Mouse (Mus musculus) macrophage (primary cell): ENCODE measurements at regions not wholly inside any gene's neighbourhood (a gene's known extent, or its start where the extent isn't known, plus 50 kb on each side); places are given as distances from the start of the nearest gene placed in this dataset.

Experiments
- H3K27ac ChIP-seq: fragments of 350-480 bp; formaldehyde crosslinking; 2 replicates; pipeline ENCODE4 v1.9.0; 2021
- H3K36me3 ChIP-seq: fragments of 350-480 bp; formaldehyde crosslinking; 2 replicates; pipeline ENCODE4 v1.9.0; 2021; ENCODE audit errors: inconsistent target
- H3K4me3 ChIP-seq: fragments of 350-480 bp; formaldehyde crosslinking; 2 replicates; pipeline ENCODE4 v1.9.0; 2021; ENCODE audit errors: inconsistent target
- H3K79me2 ChIP-seq: fragments of 350-480 bp; formaldehyde crosslinking; 2 replicates; pipeline ENCODE4 v1.9.0; 2021; ENCODE audit errors: inconsistent target
- WGBS: methylation state at CpG from one replicate; pipeline ENCODE4 v1.1.7; 2026; ENCODE audit warnings: inconsistent platforms; ENCODE audit not compliant: missing documents; 5-methylcytosine and 5-hydroxymethylcytosine counted together

GRCm38 (mm10) chr8:126538136-126538535 is 55.6 kb downstream of the Irf2bp2 start:
- Histone ChIP-seq H3K36me3 (no peaks in the 10 kb centered on the region), H3K4me3 (no peak overlapping the region), H3K79me2 (no peaks in the 10 kb centered on the region), H3K27ac (no peak overlapping the region)
- WGBS = 89% methylated on average over 3 of the region's 3 CpGs

GRCm38 (mm10) chr8:126536928-126537618 is 56.7 kb downstream of the Irf2bp2 start:
- no peaks in the 10 kb centered on the region for H3K79me2 ChIP-seq
- 72% methylated on average over 5 of the region's 6 CpGs for WGBS
- H3K27ac ChIP-seq = peak overlapping the region; percentile 73
- H3K36me3 ChIP-seq = no peaks in the 10 kb centered on the region
- no peak overlapping the region for H3K4me3 ChIP-seq

- Histone ChIP-seq H3K27ac (peak overlapping the region; percentile 73), H3K4me3 (no peak overlapping the region), H3K79me2 (no peaks in the 10 kb centered on the region), H3K36me3 (no peaks in the 10 kb centered on the region)
- WGBS = 50% methylated on average over 11 of the region's 11 CpGs
Measured at GRCm38 (mm10) chr8:126536132-126536927, 57.5 kb downstream of the Irf2bp2 start.

GRCm38 (mm10) chr8:126532284-126532974 is 57.6 kb upstream of the Tarbp1 start:
- WGBS = 79% methylated on average over 7 of the region's 7 CpGs
- Histone ChIP-seq H3K4me3 (no peak overlapping the region), H3K79me2 (no peaks in the 10 kb centered on the region)

GRCm38 (mm10) chr8:126531459-126531858 is 56.6 kb upstream of the Tarbp1 start:
- Histone ChIP-seq H3K36me3 (no peaks in the 10 kb centered on the region), H3K79me2 (no peaks in the 10 kb centered on the region), H3K27ac (no peak overlapping the region), H3K4me3 (no peak overlapping the region)
- 96% methylated on average over 7 of the region's 7 CpGs for WGBS

More at GRCm38 (mm10) chr8:126532284-126532974, 57.6 kb upstream of the Tarbp1 start:
- Histone ChIP-seq H3K36me3 (no peaks in the 10 kb centered on the region), H3K27ac (no peak overlapping the region)

- Histone ChIP-seq H3K27ac (no peak overlapping the region), H3K36me3 (no peaks in the 10 kb centered on the region)
- 95% methylated on average over 3 of the region's 3 CpGs for WGBS
Measured at GRCm38 (mm10) chr8:126529409-126529808, 54.5 kb upstream of the Tarbp1 start.

GRCm38 (mm10) chr8:126528434-126529080 is 53.7 kb upstream of the Tarbp1 start:
- Histone ChIP-seq H3K27ac (no peak overlapping the region), H3K4me3 (no peak overlapping the region), H3K36me3 (no peaks in the 10 kb centered on the region), H3K79me2 (no peaks in the 10 kb centered on the region)
- WGBS = 95% methylated on average over 9 of the region's 9 CpGs

More at GRCm38 (mm10) chr8:126529409-126529808, 54.5 kb upstream of the Tarbp1 start:
- no peak overlapping the region for H3K4me3 ChIP-seq
- H3K79me2 ChIP-seq = no peaks in the 10 kb centered on the region

GRCm38 (mm10) chr8:126526864-126527571 is 52.2 kb upstream of the Tarbp1 start:
- Histone ChIP-seq H3K27ac (no peak overlapping the region), H3K4me3 (no peak overlapping the region)
- WGBS = 40% methylated on average over 14 of the region's 14 CpGs

GRCm38 (mm10) chr8:126525575-126525974 is 50.7 kb upstream of the Tarbp1 start:
- H3K27ac ChIP-seq = no peak overlapping the region
- no peaks in the 10 kb centered on the region for H3K79me2 ChIP-seq
- WGBS = 100% methylated on average over 1 of the region's 1 CpGs

More at GRCm38 (mm10) chr8:126526864-126527571, 52.2 kb upstream of the Tarbp1 start:
- no peaks in the 10 kb centered on the region for H3K36me3 ChIP-seq
- no peaks in the 10 kb centered on the region for H3K79me2 ChIP-seq

More at GRCm38 (mm10) chr8:126525575-126525974, 50.7 kb upstream of the Tarbp1 start:
- H3K4me3 ChIP-seq = no peak overlapping the region
- H3K36me3 ChIP-seq = no peaks in the 10 kb centered on the region
